Mouse (Mus musculus): ENCODE data around the gene Napsa.

DNA sequence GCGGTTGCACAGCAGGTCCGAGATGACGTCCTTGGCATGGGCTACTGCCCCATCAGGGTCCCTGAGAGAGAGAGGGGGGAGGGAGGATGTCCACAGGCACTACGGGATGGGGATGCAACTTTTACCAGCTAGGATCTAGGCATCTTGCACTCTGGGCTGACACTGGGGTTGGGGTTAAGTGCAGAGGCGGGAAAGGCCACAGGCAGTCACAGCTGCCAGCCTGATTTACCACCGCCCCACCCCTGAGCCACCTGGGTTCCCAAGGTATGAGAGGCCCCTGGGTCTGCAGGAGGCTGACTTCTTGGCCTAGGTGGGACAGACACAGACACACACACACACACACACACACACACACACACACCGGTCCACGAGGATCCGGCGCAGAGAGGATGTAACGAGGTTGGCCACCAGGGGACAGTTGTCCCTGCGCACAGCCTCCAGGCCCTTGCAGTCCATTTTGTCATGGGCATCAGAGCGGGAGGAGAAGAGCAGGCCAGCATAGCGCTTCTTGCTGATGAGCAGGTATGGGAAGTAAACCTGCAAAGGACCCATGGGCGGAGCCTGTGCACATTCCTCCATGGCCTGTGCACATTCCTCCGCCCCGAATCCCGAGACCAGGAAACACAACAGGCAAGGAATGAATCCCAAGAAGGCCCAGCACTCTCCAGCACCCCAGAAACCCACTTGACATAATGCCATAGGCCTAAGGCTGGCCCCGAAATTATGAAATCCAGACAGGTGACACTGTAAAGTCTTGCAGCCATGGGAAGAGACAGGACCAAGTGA lies 37.3 kb upstream of the Napsa start:
- TF ChIP-seq CTCF (IDR thresholded peaks at IDR 0.05; ENCODE audit: extremely low read depth, insufficient read depth, insufficient read length, insufficient replicate concordance) (no peak), POLR2A (IDR thresholded peaks at IDR 0.05; ENCODE audit: low read depth, low read length) (no peak)
